Mouse (Mus musculus) kidney, postnatal 4 days (tissue): ENCODE results near the gene Olfr109.

Experiments used
- DNase-seq, 2 experiments: peaks; one replicate each; pipeline ENCODE4 v3.0.0; 2021; ENCODE audit warnings: mixed read lengths in 2 of 2

Olfr109 gene

DNA sequence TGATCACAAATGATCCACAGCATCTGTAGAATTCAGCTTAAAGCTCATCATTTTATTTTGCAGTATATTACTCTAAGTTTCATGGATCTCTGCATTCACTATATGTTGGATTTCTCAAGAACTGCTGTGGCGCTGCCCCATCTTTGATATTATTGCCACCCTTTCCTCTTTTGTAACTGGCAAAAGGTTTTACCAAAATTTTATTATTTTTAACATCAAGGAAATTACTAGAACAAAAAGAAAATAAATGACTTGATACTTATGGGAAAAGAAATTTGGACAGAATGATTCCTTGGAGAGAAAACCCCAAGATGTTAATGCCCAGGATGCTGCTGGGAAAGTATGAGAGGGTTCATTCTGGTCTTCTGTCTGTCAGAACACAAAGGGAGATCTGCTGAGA lies at the start of gene Olfr109:
Gene Olfr109, plus strand, starts transcription at position 301 of the 400 bp plus-strand sequence.
- no peak for DNase-seq

DNA sequence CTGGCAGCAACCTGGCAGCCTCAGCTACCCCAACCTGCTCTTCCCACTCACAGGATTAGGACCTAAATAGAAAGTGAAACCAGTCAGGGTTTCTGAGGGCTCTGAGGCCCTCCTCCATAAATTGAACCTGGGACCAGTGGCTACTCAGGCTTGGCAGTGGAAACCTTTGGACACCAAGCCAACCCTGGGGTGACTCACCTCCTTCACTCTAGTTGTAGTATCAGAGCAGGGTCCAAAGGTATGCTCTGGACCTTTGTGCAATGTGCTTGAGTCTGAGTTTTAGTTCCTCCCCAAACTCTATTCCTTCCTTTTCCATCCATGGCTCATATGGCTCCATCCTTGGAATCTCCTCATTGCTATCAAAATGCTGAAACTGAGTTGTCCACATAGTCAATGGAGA lies 45.3 kb upstream of the Olfr109 start:
- no peak for DNase-seq

DNA sequence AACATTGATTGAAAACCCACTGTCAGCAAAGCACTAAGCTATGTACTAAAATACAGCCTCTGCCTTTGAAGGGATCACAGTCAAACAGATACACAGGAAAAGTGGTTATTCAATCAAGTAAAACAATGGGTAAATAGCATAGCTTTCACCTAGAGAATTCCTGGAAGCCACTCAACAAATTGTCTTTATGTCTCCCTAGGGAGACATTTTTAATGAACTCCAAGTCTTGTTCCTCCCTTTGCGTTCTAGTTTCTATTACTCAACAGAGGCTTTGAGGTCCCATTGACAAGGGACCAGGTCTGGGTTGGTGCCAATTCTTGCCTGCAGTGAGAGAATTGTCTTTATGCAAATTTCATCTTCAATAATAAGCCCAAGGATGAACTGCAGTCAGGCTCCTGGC lies 13.5 kb upstream of the Olfr109 start, which contains the start of gene Olfr108:
Gene Olfr108, plus strand, starts transcription at position 301 of the 400 bp plus-strand sequence.
- no peak for DNase-seq

DNA sequence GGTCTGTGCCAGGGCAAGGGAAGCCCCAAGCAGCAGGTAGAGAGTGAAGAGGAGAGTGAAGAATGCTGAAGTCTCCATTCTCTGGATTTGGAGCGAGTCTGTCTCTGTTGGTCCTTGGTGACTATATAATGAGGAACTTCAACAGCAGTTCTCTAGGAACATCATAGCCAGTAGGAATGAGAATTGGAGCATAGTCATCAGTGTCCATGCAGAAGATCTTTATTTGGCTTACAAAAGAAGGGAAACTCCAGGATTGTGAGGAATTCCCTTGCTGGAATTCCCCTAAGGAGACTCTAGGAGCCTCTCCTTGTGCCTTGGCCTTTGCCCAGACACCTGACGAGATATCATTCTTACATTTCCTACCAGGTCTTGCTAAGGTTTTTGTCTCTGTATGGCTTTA lies 24.7 kb downstream of the Olfr109 start, which contains the start of gene H2-M2:
Gene H2-M2, minus strand, starts transcription at position 101 of the 400 bp plus-strand sequence.
- no peak for DNase-seq

DNA sequence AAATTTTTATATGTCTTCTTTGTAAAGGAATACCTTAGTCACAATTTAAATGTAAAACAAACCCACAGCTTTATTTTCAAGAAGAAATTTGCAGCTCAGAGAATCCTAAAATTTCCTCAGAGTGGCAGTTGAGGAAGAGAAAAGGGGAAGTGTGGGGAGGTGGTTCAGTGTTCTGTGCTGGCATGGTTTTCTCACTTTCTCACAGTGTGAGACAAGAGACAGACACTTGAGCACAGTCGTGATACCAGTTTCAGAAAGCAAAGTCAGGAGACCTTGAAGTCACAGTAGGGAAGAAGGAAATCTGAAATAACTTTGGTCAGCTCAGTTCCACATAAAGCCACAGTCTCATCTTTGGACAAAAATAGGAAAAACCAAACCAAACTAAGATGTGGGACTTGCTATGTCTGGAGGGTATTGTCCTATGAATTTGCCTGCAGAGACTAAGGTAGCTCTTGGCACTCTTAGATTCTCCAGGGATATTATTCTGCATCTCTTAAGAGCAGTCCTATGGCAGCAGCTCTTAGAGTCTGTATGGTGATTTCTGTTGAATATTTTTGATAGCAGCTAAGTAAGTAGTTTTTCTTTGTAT lies 33.3 kb downstream of the Olfr109 start, which contains the start of gene Olfr110:
Gene Olfr110, plus strand, starts transcription at position 539 of the 589 bp plus-strand sequence.
- no peak for DNase-seq

DNA sequence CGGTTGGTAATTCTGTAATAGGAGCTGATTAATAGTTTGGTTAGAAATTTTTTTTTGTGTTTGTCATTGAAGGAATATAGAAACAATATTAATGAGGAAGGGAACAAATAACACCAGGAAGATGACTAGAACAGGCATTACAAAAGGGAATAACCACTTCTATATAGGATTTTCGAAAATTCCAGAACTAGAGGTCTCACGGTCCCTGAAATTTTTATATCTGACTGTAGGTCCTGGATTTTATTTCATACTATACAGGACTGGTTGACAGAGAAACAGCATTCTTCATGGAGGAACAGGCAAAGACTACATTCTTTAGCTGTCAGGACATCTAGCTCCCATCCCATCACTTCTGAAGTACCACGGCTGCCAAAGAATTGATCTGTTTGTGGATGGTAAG lies 49.0 kb downstream of the Olfr109 start, which contains the start of gene Olfr111:
Gene Olfr111, plus strand, starts transcription at position 301 of the 400 bp plus-strand sequence.
- no peak for DNase-seq
